Mouse (Mus musculus): ENCODE results near the gene Gabrr2. TPM values are rescaled to one million over a fixed set of nuclear protein-coding genes. Genes with fewer than 3 reads are reported as not detected.
"Not testable (repeated sequence)": the region's sequence is repeated elsewhere in the genome, so short reads cannot be mapped to it uniquely, and the experiment has no call there.

The Gabrr2 gene
- polyA plus RNA-seq, 1 experiment from 2014 or later: 0.30 TPM

- H3K4me1 ChIP-seq (replicated peaks): no peaks in the 10 kb centered on the region
- H3K4me2 ChIP-seq: no peak overlapping the region
- WGBS: 78% methylated on average over 7 of the region's 7 CpGs
- no peak overlapping the region for H3K9ac ChIP-seq (replicated peaks)
- H3K4me3 ChIP-seq (replicated peaks): no peak overlapping the region
- ATAC-seq (ENCODE audit: insufficient number of reproducible peaks, insufficient read depth, low FRiP score, low TSS enrichment, low read depth): no peak
- no peaks in the 10 kb centered on the region for H3K36me3 ChIP-seq
- H3K9me3 ChIP-seq: no peaks in the 10 kb centered on the region
- no peaks in the 10 kb centered on the region for H3K27me3 ChIP-seq
- H3K27ac ChIP-seq: no peak overlapping the region
Observed at GRCm38 (mm10) chr4:33110845-33111244, 48.0 kb downstream of the Gabrr2 start.

DNA sequence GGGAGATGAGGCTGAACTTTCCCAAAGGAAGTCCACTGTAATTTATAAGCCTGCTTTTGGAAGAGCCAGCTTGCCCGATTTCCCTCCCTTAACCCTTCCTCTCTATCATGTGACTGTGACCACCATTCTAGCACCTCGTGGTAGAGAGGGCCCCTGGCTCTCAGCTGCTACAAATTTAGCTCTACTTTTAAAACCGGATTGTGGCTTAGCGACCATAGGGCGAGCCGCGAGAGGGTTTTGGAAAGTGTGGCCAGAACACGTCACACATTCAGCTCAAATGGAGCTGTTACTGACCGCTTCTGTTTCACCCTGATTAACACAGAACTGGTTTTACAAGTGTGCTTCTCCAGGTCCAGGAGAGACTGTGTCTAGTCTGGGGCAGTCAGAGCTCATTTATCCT, 48.6 kb downstream of the Gabrr2 start:
- Histone ChIP-seq H3K27ac (no peak overlapping the region), H3K4me3 (replicated peaks) (no peak overlapping the region), H3K9me3 (no peaks in the 10 kb centered on the region), H3K4me2 (no peak overlapping the region), H3K27me3 (no peaks in the 10 kb centered on the region), H3K36me3 (no peaks in the 10 kb centered on the region), H3K4me1 (replicated peaks) (no peaks in the 10 kb centered on the region), H3K9ac (replicated peaks) (no peak overlapping the region)
- no peak for ATAC-seq (ENCODE audit: insufficient number of reproducible peaks, insufficient read depth, low FRiP score, low TSS enrichment, low read depth)
- 81% methylated on average over 9 of the region's 9 CpGs for WGBS

- not testable (repeated sequence) for H3K4me3 ChIP-seq (replicated peaks)
- 97% methylated on average over 13 of the region's 14 CpGs for WGBS
Observed at GRCm38 (mm10) chr4:33112866-33113265, 50.1 kb downstream of the Gabrr2 start.

DNA sequence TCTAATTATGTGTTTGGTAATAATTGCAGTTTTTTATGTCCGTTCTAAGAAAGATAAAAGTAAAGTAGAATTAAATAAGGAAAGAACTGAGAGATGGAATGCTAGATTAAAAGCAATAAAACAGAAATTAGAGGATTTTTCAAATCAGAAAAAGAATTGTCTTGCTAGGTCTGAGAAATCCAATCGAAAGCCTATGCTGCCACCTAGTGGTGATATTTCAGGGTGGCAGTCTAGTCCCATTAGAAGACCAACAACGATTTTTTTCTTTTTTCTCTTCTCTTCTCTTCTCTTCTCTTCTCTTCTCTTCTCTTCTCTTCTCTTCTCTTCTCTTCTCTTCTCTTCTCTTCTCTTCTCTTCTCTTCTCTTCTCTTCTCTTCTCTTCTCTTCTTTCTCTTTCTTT, 56.3 kb downstream of the Gabrr2 start:
- H3K27me3 ChIP-seq; H3K4me1 ChIP-seq (replicated peaks); H3K36me3 ChIP-seq; H3K9ac ChIP-seq (replicated peaks); H3K4me2 ChIP-seq; H3K27ac ChIP-seq; ATAC-seq (ENCODE audit: insufficient number of reproducible peaks, insufficient read depth, low FRiP score, low TSS enrichment, low read depth); H3K4me3 ChIP-seq (replicated peaks); H3K9me3 ChIP-seq: not testable (repeated sequence)
- WGBS: 5% methylated on average over 3 of the region's 3 CpGs

More at GRCm38 (mm10) chr4:33112866-33113265, 50.1 kb downstream of the Gabrr2 start:
- not testable (repeated sequence) for H3K4me2 ChIP-seq; H3K9me3 ChIP-seq; H3K9ac ChIP-seq (replicated peaks); ATAC-seq (ENCODE audit: insufficient number of reproducible peaks, insufficient read depth, low FRiP score, low TSS enrichment, low read depth); H3K27ac ChIP-seq; H3K4me1 ChIP-seq (replicated peaks); H3K36me3 ChIP-seq; H3K27me3 ChIP-seq

GRCm38 (mm10) chr4:33124493-33124892, 61.7 kb downstream of the Gabrr2 start:
- H3K9ac ChIP-seq (replicated peaks): no peak overlapping the region
- no peaks in the 10 kb centered on the region for H3K36me3 ChIP-seq
- no peak overlapping the region for H3K4me2 ChIP-seq
- H3K27ac ChIP-seq: no peak overlapping the region
- H3K27me3 ChIP-seq: no peaks in the 10 kb centered on the region
- H3K4me3 ChIP-seq (replicated peaks): no peak overlapping the region
- no peaks in the 10 kb centered on the region for H3K9me3 ChIP-seq
- no peaks in the 10 kb centered on the region for H3K4me1 ChIP-seq (replicated peaks)
- WGBS: 79% methylated on average over 6 of the region's 6 CpGs
- no peak for ATAC-seq (ENCODE audit: insufficient number of reproducible peaks, insufficient read depth, low FRiP score, low TSS enrichment, low read depth)

GRCm38 (mm10) chr4:33125409-33126084, 62.7 kb downstream of the Gabrr2 start:
- no peaks in the 10 kb centered on the region for H3K36me3 ChIP-seq
- 76% methylated on average over 10 of the region's 10 CpGs for WGBS
- no peak overlapping the region for H3K4me3 ChIP-seq (replicated peaks)
- no peak overlapping the region for H3K9ac ChIP-seq (replicated peaks)
- H3K9me3 ChIP-seq: no peaks in the 10 kb centered on the region
- no peak for ATAC-seq (ENCODE audit: insufficient number of reproducible peaks, insufficient read depth, low FRiP score, low TSS enrichment, low read depth)
- no peak overlapping the region for H3K4me2 ChIP-seq
- H3K4me1 ChIP-seq (replicated peaks): no peaks in the 10 kb centered on the region
- no peaks in the 10 kb centered on the region for H3K27me3 ChIP-seq
- H3K27ac ChIP-seq: no peak overlapping the region

GRCm38 (mm10) chr4:33132221-33132620, 69.4 kb downstream of the Gabrr2 start, which contains the start of gene Gabrr1:
Gene Gabrr1 (plus strand): TSS chr4:33132521.
- no peak within 1 kb of the TSS for H3K27ac ChIP-seq
- H3K36me3 ChIP-seq: no peaks in the 10 kb centered on the region
- WGBS: 61% methylated on average over 11 of the region's 11 CpGs
- no peaks in the 10 kb centered on the region for H3K4me1 ChIP-seq (replicated peaks)
- no peak for ATAC-seq (ENCODE audit: insufficient number of reproducible peaks, insufficient read depth, low FRiP score, low TSS enrichment, low read depth)
- H3K9ac ChIP-seq (replicated peaks): no peak within 1 kb of the TSS
- H3K4me3 ChIP-seq (replicated peaks): no peak within 1 kb of the TSS
- H3K27me3 ChIP-seq: no peaks in the 10 kb centered on the region
- no peaks in the 10 kb centered on the region for H3K9me3 ChIP-seq
- no peak within 1 kb of the TSS for H3K4me2 ChIP-seq

Other genes with a start within 250 kb of the Gabrr2 start
- gene Ankrd6, start 112.2 kb upstream of the Gabrr2 start, polyA plus RNA-seq (2016; fragmentation: Nextera tagmentation; extraction: Ambion mirVana): 13.6 and 14.0 TPM in 2 replicates
- 23.9 and 26.0 TPM in 2 replicates for gene Rragd, start 80.0 kb upstream of the Gabrr2 start, polyA plus RNA-seq (2016; fragmentation: Nextera tagmentation; extraction: Ambion mirVana)
- 38.1 and 38.5 TPM in 2 replicates for gene Ube2j1, start 31.6 kb upstream of the Gabrr2 start, polyA plus RNA-seq (2016; fragmentation: Nextera tagmentation; extraction: Ambion mirVana)
- 0.20 TPM in 1 of 2 replicates, not detected in the other for gene Gabrr1, start 69.5 kb downstream of the Gabrr2 start, polyA plus RNA-seq (2016; fragmentation: Nextera tagmentation; extraction: Ambion mirVana)
- 1.5 and 1.6 TPM in 2 replicates for gene Pm20d2, start 126.7 kb downstream of the Gabrr2 start, polyA plus RNA-seq (2016; fragmentation: Nextera tagmentation; extraction: Ambion mirVana)
- 14.6 and 16.9 TPM in 2 replicates for gene Srsf12, start 146.0 kb downstream of the Gabrr2 start, polyA plus RNA-seq (2016; fragmentation: Nextera tagmentation; extraction: Ambion mirVana)
- 127 and 128 TPM in 2 replicates for gene Pnrc1, start 227.2 kb downstream of the Gabrr2 start, polyA plus RNA-seq (2016; fragmentation: Nextera tagmentation; extraction: Ambion mirVana)
- gene Rngtt, start 247.3 kb downstream of the Gabrr2 start, polyA plus RNA-seq (2016; fragmentation: Nextera tagmentation; extraction: Ambion mirVana): 33.1 and 38.6 TPM in 2 replicates